Mouse (Mus musculus) spleen, adult 2 months (tissue): ENCODE data around the gene Ptk7.

Experiments used
- CTCF ChIP-seq: fragments of 200-500 bp; IDR thresholded peaks from 2 replicates; pipeline ENCODE4 v1.5.1; 2011; ENCODE audit warnings: mild to moderate bottlenecking, inconsistent platforms; ENCODE audit not compliant: insufficient read depth, insufficient read length, insufficient replicate concordance; ENCODE audit errors: extremely low read depth
- POLR2A ChIP-seq: fragments of 200-500 bp; IDR thresholded peaks from 2 replicates; pipeline ENCODE4 v1.6.1; 2011; ENCODE audit warnings: low read depth, low read length, inconsistent platforms

DNA sequence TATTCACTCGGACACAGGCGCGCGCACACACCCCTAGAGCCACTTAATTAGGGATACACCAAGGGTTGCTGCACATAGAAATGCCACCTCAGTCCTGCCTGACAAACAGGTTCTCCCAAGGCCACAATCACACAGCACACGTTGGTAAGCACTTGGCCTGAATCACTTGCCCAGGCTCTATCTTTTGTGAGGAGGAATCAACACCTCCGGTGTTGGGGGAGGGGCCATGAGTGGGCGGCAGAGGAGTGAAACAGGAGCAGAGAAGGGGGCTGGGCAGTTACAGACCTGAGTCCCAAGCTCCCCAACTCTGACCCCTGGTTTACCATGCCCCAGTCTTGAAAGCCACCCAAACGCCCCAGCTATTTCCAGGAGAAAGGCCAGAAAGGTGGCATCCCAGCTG is 82.3 kb downstream of the Ptk7 start:
- TF ChIP-seq CTCF (no peak), POLR2A (no peak)
